Mouse (Mus musculus): Measurements from ENCODE around the gene Mamld1. TPM values are rescaled to one million over a fixed set of nuclear protein-coding genes. Genes with fewer than 3 reads are reported as not detected.

Gene Mamld1
- total and polyA plus RNA-seq, 2 experiments from 2014 or later = 5.5 to 13.7 TPM

- Histone ChIP-seq H3K27ac (ENCODE audit: low read depth, low read length) (no peak overlapping the region), H3K9ac (replicated peaks; ENCODE audit: low read length, poor library complexity, severe bottlenecking) (no peak overlapping the region), H3K4me1 (ENCODE audit: insufficient read depth, low read length) (no peaks in the 10 kb centered on the region), H3K4me2 (ENCODE audit: low read depth, low read length, poor library complexity, severe bottlenecking) (no peak overlapping the region), H3K36me3 (ENCODE audit: insufficient read depth, low read length) (no peaks in the 10 kb centered on the region), H3K9me3 (ENCODE audit: low read length) (no peaks in the 10 kb centered on the region), H3K4me3 (ENCODE audit: low read depth, low read length) (no peak overlapping the region), H3K27me3 (ENCODE audit: insufficient read depth, low read length) (no peaks in the 10 kb centered on the region)
- peak; percentile 66 for DNase-seq (ENCODE audit: low spot score)
- WGBS = 77% methylated on average over 4 of the region's 4 CpGs
- ATAC-seq (ENCODE audit: low FRiP score) = peak; percentile 58; the same call in 1 of the 2 replicates
- TF ChIP-seq CTCF (IDR thresholded peaks at IDR 0.05) = no peak
These were observed 100.5 kb downstream of the Mamld1 start for GRCm38 (mm10) chrX:71150551-71151001.

GRCm38 (mm10) chrX:71181526-71181925 is 131.5 kb downstream of the Mamld1 start:
- Histone ChIP-seq H3K27me3 (ENCODE audit: insufficient read depth, low read length) (no peaks in the 10 kb centered on the region), H3K4me2 (ENCODE audit: low read depth, low read length, poor library complexity, severe bottlenecking) (no peak overlapping the region), H3K36me3 (ENCODE audit: insufficient read depth, low read length) (no peaks in the 10 kb centered on the region), H3K4me1 (ENCODE audit: insufficient read depth, low read length) (no peaks in the 10 kb centered on the region), H3K9ac (replicated peaks; ENCODE audit: low read length, poor library complexity, severe bottlenecking) (no peak overlapping the region), H3K4me3 (ENCODE audit: low read depth, low read length) (no peak overlapping the region), H3K27ac (ENCODE audit: low read depth, low read length) (no peak overlapping the region), H3K9me3 (ENCODE audit: low read length) (no peaks in the 10 kb centered on the region)
- DNase-seq (ENCODE audit: low spot score) (no peak), ATAC-seq (ENCODE audit: low FRiP score) (no peak)
- 73% methylated on average over 3 of the region's 3 CpGs for WGBS
- TF ChIP-seq CTCF (IDR thresholded peaks at IDR 0.05) = no peak

- no peak for TF ChIP-seq CTCF (IDR thresholded peaks at IDR 0.05)
- DNase-seq (ENCODE audit: low spot score) (no peak), ATAC-seq (ENCODE audit: low FRiP score) (no peak)
- no peak overlapping the region for H3K4me3 ChIP-seq (ENCODE audit: low read depth, low read length)
- H3K27me3 ChIP-seq (ENCODE audit: insufficient read depth, low read length) = no peaks in the 10 kb centered on the region
- H3K9ac ChIP-seq (replicated peaks; ENCODE audit: low read length, poor library complexity, severe bottlenecking) = no peak overlapping the region
- H3K4me2 ChIP-seq (ENCODE audit: low read depth, low read length, poor library complexity, severe bottlenecking) = no peak overlapping the region
- no peaks in the 10 kb centered on the region for H3K9me3 ChIP-seq (ENCODE audit: low read length)
- WGBS = 90% methylated on average over 4 of the region's 4 CpGs
- no peak overlapping the region for H3K27ac ChIP-seq (ENCODE audit: low read depth, low read length)
- no peaks in the 10 kb centered on the region for H3K36me3 ChIP-seq (ENCODE audit: insufficient read depth, low read length)
- H3K4me1 ChIP-seq (ENCODE audit: insufficient read depth, low read length) = no peaks in the 10 kb centered on the region
These were observed 133.6 kb downstream of the Mamld1 start for GRCm38 (mm10) chrX:71183671-71184070.

- Histone ChIP-seq H3K27me3 (ENCODE audit: insufficient read depth, low read length) (no peaks in the 10 kb centered on the region), H3K27ac (ENCODE audit: low read depth, low read length) (no peak overlapping the region), H3K36me3 (ENCODE audit: insufficient read depth, low read length) (no peaks in the 10 kb centered on the region), H3K9me3 (ENCODE audit: low read length) (no peaks in the 10 kb centered on the region), H3K4me1 (ENCODE audit: insufficient read depth, low read length) (no peaks in the 10 kb centered on the region), H3K4me2 (ENCODE audit: low read depth, low read length, poor library complexity, severe bottlenecking) (no peak overlapping the region), H3K9ac (replicated peaks; ENCODE audit: low read length, poor library complexity, severe bottlenecking) (no peak overlapping the region), H3K4me3 (ENCODE audit: low read depth, low read length) (no peak overlapping the region)
- WGBS = 80% methylated on average over 1 of the region's 1 CpGs
- DNase-seq (ENCODE audit: low spot score) (no peak), ATAC-seq (ENCODE audit: low FRiP score) (no peak)
- no peak for TF ChIP-seq CTCF (IDR thresholded peaks at IDR 0.05)
These were observed 136.3 kb downstream of the Mamld1 start for GRCm38 (mm10) chrX:71186396-71186795.

- no peak for ATAC-seq (ENCODE audit: low FRiP score)
- DNase-seq (ENCODE audit: low spot score) = no peak
- Histone ChIP-seq H3K4me1 (ENCODE audit: insufficient read depth, low read length) (no peaks in the 10 kb centered on the region), H3K27me3 (ENCODE audit: insufficient read depth, low read length) (no peaks in the 10 kb centered on the region), H3K36me3 (ENCODE audit: insufficient read depth, low read length) (no peaks in the 10 kb centered on the region), H3K9ac (replicated peaks; ENCODE audit: low read length, poor library complexity, severe bottlenecking) (no peak overlapping the region), H3K27ac (ENCODE audit: low read depth, low read length) (no peak overlapping the region), H3K4me2 (ENCODE audit: low read depth, low read length, poor library complexity, severe bottlenecking) (no peak overlapping the region), H3K9me3 (ENCODE audit: low read length) (no peaks in the 10 kb centered on the region), H3K4me3 (ENCODE audit: low read depth, low read length) (no peak overlapping the region)
- TF ChIP-seq CTCF (IDR thresholded peaks at IDR 0.05) = no peak
- 71% methylated on average over 2 of the region's 2 CpGs for WGBS
These were observed 154.7 kb downstream of the Mamld1 start for GRCm38 (mm10) chrX:71204776-71205175.

Other genes starting within 250 kb of the Mamld1 start
- 4.1 and 7.9 TPM in 2 replicates for gene Mtm1, start 160.5 kb downstream of the Mamld1 start, total RNA-seq (2014; rRNA removed)
- 3.3 and 4.1 TPM in 2 replicates for gene Mtm1, start 160.5 kb downstream of the Mamld1 start, polyA plus RNA-seq (2015; fragmentation: Nextera tagmentation; extraction: Ambion mirVana)